Mouse (Mus musculus): ENCODE results near the gene Fam219b.

- no peak for TF ChIP-seq CTCF (IDR thresholded peaks at IDR 0.05; ENCODE audit: control insufficient read depth, insufficient read depth, insufficient read length)
- TF ChIP-seq CEBPB (IDR thresholded peaks at IDR 0.05; ENCODE audit: low read depth): no peak
- TF ChIP-seq MYOG (IDR thresholded peaks at IDR 0.05; ENCODE audit: control insufficient read depth, extremely low read depth, insufficient read length): no peak
- no peak for TF ChIP-seq MAX (IDR thresholded peaks at IDR 0.05)
- no peak for TF ChIP-seq USF1 (IDR thresholded peaks at IDR 0.05; ENCODE audit: low read depth)
- TF ChIP-seq MYOD1 (IDR thresholded peaks at IDR 0.05; ENCODE audit: control insufficient read depth, insufficient read length, low read depth): no peak
Measured at GRCm38 (mm10) chr9:57547287-57547686, 10.0 kb downstream of the Fam219b start.

Measured in C2C12 (cell line).